Mouse (Mus musculus) heart, embryonic 15.5 days (tissue): ENCODE measurements around the gene Tgfb1. TPM values are rescaled to one million over a fixed set of nuclear protein-coding genes. Genes with fewer than 3 reads are reported as not detected.

Source experiments
- ATAC-seq: fragments of 200-750 bp; cut with Nextera tagmentation; replicated peaks from 2 replicates; pipeline ENCODE4 v1.8.0; 2017; ENCODE audit warnings: low read depth, moderate TSS enrichment; ENCODE audit not compliant: insufficient number of reproducible peaks, insufficient read depth, low FRiP score
- H3K27ac ChIP-seq: fragments of 300-500 bp; sonication (generic); 2 replicates; pipeline ENCODE4 v1.5.1; 2015; ENCODE audit warnings: mild to moderate bottlenecking, inconsistent platforms
- H3K27me3 ChIP-seq: fragments of 300-500 bp; sonication (generic); 2 replicates; pipeline ENCODE4 v1.6.1; 2015; ENCODE audit warnings: inconsistent platforms
- H3K36me3 ChIP-seq: fragments of 300-500 bp; sonication (generic); 2 replicates; pipeline ENCODE4 v1.6.1; 2015; ENCODE audit warnings: mild to moderate bottlenecking, inconsistent platforms
- H3K4me1 ChIP-seq: fragments of 300-500 bp; sonication (generic); replicated peaks from 2 replicates; pipeline ENCODE4 v1.6.1; 2015; ENCODE audit warnings: inconsistent platforms
- H3K4me2 ChIP-seq: fragments of 300-500 bp; sonication (generic); 2 replicates; pipeline ENCODE4 v1.6.1; 2015; ENCODE audit warnings: inconsistent platforms, mild to moderate bottlenecking, moderate library complexity
- H3K4me3 ChIP-seq: fragments of 300-500 bp; sonication (generic); 2 replicates; pipeline ENCODE4 v1.5.1; 2015; ENCODE audit warnings: mild to moderate bottlenecking, inconsistent platforms
- H3K9ac ChIP-seq: fragments of 300-500 bp; sonication (generic); 2 replicates; pipeline ENCODE4 v1.6.1; 2015; ENCODE audit warnings: mild to moderate bottlenecking, inconsistent platforms
- H3K9me3 ChIP-seq: fragments of 300-500 bp; sonication (generic); replicated peaks from 2 replicates; pipeline ENCODE4 v1.6.1; 2016; ENCODE audit warnings: inconsistent platforms
- WGBS: fragments of 180-500 bp; shearing (Covaris S2); methylation state at CpG from one replicate; pipeline ENCODE4 v1.1.7; 2015; ENCODE audit warnings: mixed read lengths; 5-methylcytosine and 5-hydroxymethylcytosine counted together
- polyA plus RNA-seq: library from polyadenylated mRNA; unstranded; fragments of >200 nt; fragmentation: Nextera tagmentation; extraction: Ambion mirVana; gene quantifications from 2 replicates; pipeline ENCODE4 v1.2.1, GENCODE M21; 2015

Gene Tgfb1
- polyA plus RNA-seq, 1 experiment from 2014 or later, result 3.2 TPM

GRCm38 (mm10) chr7:25738277-25738676 lies 51.5 kb downstream of the Tgfb1 start:
- no peaks in the 10 kb centered on the region for H3K4me1 ChIP-seq
- no peak overlapping the region for H3K27ac ChIP-seq
- WGBS, result 89% methylated on average over 3 of the region's 3 CpGs
- no peak overlapping the region for H3K4me2 ChIP-seq
- no peak overlapping the region for H3K4me3 ChIP-seq
- no peaks in the 10 kb centered on the region for H3K27me3 ChIP-seq
- no peak for ATAC-seq
- no peaks in the 10 kb centered on the region for H3K9me3 ChIP-seq
- H3K9ac ChIP-seq, result no peak overlapping the region
- peaks cover 98% of the 10 kb centered on the region for H3K36me3 ChIP-seq

DNA sequence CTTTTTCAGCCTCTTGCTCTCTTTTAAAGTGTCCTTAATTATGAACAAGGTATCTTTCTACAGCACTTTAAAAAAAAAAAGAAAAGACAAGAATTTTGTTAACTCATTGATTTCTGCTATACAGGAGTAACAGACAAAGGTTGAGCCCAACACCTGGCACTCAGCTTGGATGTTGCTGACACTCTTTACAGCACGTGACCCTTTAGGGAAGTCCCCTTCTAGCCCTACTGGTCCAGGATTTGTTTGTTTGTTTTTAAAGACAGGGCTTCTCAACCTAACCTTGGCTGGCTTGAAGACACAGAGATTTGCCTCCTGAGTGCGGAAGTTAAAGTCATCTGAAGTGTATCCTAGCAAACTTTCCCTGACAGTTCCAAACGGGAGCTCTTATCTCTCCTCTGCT lies 60.0 kb downstream of the Tgfb1 start:
- WGBS, result 49% methylated on average over 3 of the region's 3 CpGs

GRCm38 (mm10) chr7:25753076-25753475 lies 66.3 kb downstream of the Tgfb1 start:
- no peak for ATAC-seq
- Histone ChIP-seq H3K4me3 (peak overlapping the region; percentile 96), H3K27me3 (no peaks in the 10 kb centered on the region), H3K9ac (peak overlapping the region; percentile 98), H3K4me2 (peak overlapping the region; percentile 76), H3K4me1 (peaks cover 26% of the 10 kb centered on the region), H3K36me3 (peaks cover 26% of the 10 kb centered on the region), H3K9me3 (no peaks in the 10 kb centered on the region), H3K27ac (0 out of 2 replicates have a peak overlapping the region, but pooled peaks have one; percentile 99)

More for the DNA sequence above, 60.0 kb downstream of the Tgfb1 start:
- ATAC-seq, result no peak
- H3K27me3 ChIP-seq, result no peaks in the 10 kb centered on the region
- peaks cover 87% of the 10 kb centered on the region for H3K36me3 ChIP-seq
- no peak overlapping the region for H3K9ac ChIP-seq
- H3K27ac ChIP-seq, result no peak overlapping the region
- peaks cover 7% of the 10 kb centered on the region for H3K4me1 ChIP-seq
- H3K4me2 ChIP-seq, result no peak overlapping the region
- H3K9me3 ChIP-seq, result no peaks in the 10 kb centered on the region
- no peak overlapping the region for H3K4me3 ChIP-seq

DNA sequence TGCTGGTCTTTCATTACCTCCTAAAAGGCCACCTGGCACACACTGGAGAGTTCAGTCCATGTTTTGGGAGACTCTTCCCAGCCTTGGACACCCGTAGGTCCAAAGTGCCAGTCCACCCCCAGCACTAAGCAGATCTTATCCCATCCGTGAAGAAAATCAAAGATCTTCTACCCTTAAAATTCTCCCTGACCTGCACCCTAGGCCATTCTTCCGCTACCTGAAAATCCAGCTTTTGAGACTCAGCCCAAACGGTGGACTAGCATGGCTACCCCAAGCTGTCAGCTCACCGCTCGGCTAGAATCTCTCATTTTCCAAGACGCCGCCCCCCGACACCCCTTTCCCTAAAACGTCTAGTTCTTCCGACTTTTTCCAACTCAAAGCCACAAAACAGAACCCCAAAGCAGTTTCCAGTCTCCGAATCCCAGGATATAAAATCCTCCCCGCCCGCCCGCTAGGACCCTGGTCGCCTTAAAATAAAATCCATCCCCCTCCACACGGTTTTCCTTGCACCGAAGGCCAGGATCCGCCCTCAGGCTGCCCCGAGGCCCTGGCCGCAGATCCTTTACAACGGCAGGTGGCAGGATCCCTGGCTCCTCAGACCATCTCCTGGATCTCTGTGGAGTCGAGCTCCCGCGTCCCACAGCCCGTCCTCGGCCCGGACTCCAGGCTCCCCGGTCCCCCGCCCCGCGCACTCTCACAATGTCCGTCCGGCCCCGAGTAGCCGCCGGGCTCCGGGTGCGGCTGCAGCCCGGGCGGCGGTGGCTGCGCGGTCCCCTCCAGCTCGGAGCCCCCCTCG lies 67.0 kb downstream of the Tgfb1 start:
- Histone ChIP-seq H3K27me3 (no peaks in the 10 kb centered on the region), H3K9ac (peak overlapping the region; percentile 98), H3K36me3 (peaks cover 18% of the 10 kb centered on the region), H3K9me3 (no peaks in the 10 kb centered on the region), H3K27ac (peak overlapping the region; percentile 99), H3K4me3 (peak overlapping the region; percentile 96), H3K4me2 (peak overlapping the region; percentile 76), H3K4me1 (peaks cover 26% of the 10 kb centered on the region)
- WGBS, result under 1% methylated on average over 46 of the region's 46 CpGs
- peak; percentile 16 for ATAC-seq

- H3K9ac ChIP-seq, result peak overlapping the region; percentile 98
- H3K4me3 ChIP-seq, result peak overlapping the region; percentile 96
- peaks cover 26% of the 10 kb centered on the region for H3K4me1 ChIP-seq
- WGBS, result under 1% methylated on average over 30 of the region's 30 CpGs
- peak overlapping the region; percentile 76 for H3K4me2 ChIP-seq
- ATAC-seq, result peak; percentile 83; the same call in 1 of the 2 replicates
- peak overlapping the region; percentile 99 for H3K27ac ChIP-seq
- H3K36me3 ChIP-seq, result peaks cover 13% of the 10 kb centered on the region
- no peaks in the 10 kb centered on the region for H3K27me3 ChIP-seq
- no peaks in the 10 kb centered on the region for H3K9me3 ChIP-seq
Observed at GRCm38 (mm10) chr7:25754439-25754737, 67.6 kb downstream of the Tgfb1 start.

Other genes starting within 250 kb of the Tgfb1 start
- gene Ceacam1, start 209.4 kb upstream of the Tgfb1 start, polyA plus RNA-seq, result 3.0 and 4.4 TPM in 2 replicates
- gene Ceacam2, start 147.1 kb upstream of the Tgfb1 start, polyA plus RNA-seq, result not detected in 2 replicates
- not detected in 2 replicates for gene Erich4, start 71.1 kb upstream of the Tgfb1 start, polyA plus RNA-seq
- gene Dmac2, start 67.6 kb upstream of the Tgfb1 start, polyA plus RNA-seq, result 55.3 and 61.5 TPM in 2 replicates
- 6.9 and 9.7 TPM in 2 replicates for gene B3gnt8, start 60.3 kb upstream of the Tgfb1 start, polyA plus RNA-seq
- 58.5 and 68.9 TPM in 2 replicates for gene Bckdha, start 28.0 kb upstream of the Tgfb1 start, polyA plus RNA-seq
- 30.3 and 45.7 TPM in 2 replicates for gene Exosc5, start 27.8 kb upstream of the Tgfb1 start, polyA plus RNA-seq
- 1.8 and 2.2 TPM in 2 replicates for gene Tmem91, start 11.8 kb upstream of the Tgfb1 start, polyA plus RNA-seq
- 24.5 and 30.9 TPM in 2 replicates for gene B9d2, start 6.2 kb upstream of the Tgfb1 start, polyA plus RNA-seq
- 17.6 and 23.5 TPM in 2 replicates for gene Ccdc97, start 32.1 kb downstream of the Tgfb1 start, polyA plus RNA-seq
- gene Hnrnpul1, start 67.8 kb downstream of the Tgfb1 start, polyA plus RNA-seq, result 35.4 and 39.9 TPM in 2 replicates
- 49.1 and 65.3 TPM in 2 replicates for gene Axl, start 101.7 kb downstream of the Tgfb1 start, polyA plus RNA-seq
- 3.3 and 5.1 TPM in 2 replicates for gene Cyp2s1, start 129.9 kb downstream of the Tgfb1 start, polyA plus RNA-seq
- gene Cyp2b10, start 210.6 kb downstream of the Tgfb1 start, polyA plus RNA-seq, result not detected in 2 replicates